Mouse (Mus musculus) left cerebral cortex, postnatal 10 days (tissue): ENCODE results near the gene Plxnb2. TPM values are rescaled to one million over a fixed set of nuclear protein-coding genes. Genes with fewer than 3 reads are reported as not detected.
A peak's percentile ranks its signal among the peaks of the same experiment; 100 is the strongest.

ENCODE experiments used
- DNase-seq, 2 experiments: peaks; one replicate each; pipeline ENCODE4 v3.0.0; 2021 to 2022; ENCODE audit warnings: low spot score in 2 of 2, mixed read lengths in 1 of 2; ENCODE audit errors: extremely low spot score in 1 of 2
- intact Hi-C: fragments of 180-260 bp; cut with DNase I; formaldehyde crosslinking; loops from one replicate; pipeline ENCODE4 v1.15.1; 2025
- total RNA-seq, 2 experiments: library from RNA; stranded (reverse); gene quantifications; 2 replicates each; pipeline ENCODE4 v1.2.3; 2021

Gene Plxnb2
- total RNA-seq, 2 experiments from 2014 or later: 49.0 to 52.3 TPM

DNA sequence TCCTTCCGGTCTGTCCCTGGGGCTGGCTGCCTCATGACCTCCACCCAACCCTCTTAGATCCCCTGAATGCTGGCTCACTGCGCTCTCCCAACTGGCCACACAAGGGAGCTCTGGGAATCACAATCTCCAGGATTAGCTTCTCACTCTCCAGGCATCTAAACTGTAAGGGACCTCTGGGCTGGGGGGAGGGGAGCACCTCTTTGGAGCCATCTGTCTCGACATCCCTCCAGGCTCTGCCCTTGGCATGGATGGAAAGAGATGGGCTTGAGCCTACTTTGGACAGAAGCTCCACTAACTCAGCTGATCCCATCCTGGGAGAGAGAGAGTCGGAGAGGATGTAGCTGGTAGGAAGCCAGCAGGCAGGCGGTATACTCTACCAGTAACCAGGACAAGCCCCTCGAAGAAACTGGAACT, 1.7 kb upstream of the Plxnb2 start:
- intact Hi-C loops: loop anchor here (5.0 kb wide), 1 partner anchor 55 kb away; the partner anchor contains the start of gene Hdac10
- DNase-seq: peak in 1 of 2 experiments; percentile 76

DNA sequence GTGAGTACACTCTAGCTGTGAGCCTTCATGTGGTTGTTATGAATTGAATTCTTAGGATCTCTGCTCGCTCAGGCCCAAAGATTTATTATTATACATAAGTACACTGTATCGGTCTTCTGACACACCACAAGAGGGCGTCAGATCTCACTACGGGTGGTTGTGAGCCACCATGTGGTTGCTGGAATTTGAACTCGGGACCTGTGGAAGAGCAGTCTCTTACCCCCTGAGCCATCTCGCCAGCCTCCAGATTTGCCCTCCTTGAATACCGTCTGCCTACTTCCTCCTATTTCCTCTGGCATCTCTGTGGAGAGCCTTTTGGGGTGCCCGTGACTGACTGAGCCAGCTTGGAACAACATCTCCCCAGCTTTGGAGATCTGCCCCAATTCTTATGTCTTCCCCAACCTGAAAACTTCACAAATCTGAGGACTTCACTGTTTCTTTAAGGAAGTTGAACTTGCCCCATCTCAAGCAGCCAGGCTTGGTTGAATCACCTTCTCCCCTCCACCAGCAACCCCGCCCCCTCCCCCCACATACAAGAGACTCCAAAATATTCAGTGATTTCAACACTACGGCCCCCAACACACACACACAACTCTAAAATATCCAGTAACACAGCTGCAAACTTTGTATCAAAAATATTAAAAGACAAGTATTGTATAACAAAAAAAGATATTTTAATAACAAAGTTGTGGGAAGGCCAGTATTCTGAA, 1.1 kb upstream of the Plxnb2 start:
- intact Hi-C loops: loop anchor here (5.0 kb wide), 1 partner anchor 54 kb away; the partner anchor contains the start of gene Hdac10
- no peak for DNase-seq

DNA sequence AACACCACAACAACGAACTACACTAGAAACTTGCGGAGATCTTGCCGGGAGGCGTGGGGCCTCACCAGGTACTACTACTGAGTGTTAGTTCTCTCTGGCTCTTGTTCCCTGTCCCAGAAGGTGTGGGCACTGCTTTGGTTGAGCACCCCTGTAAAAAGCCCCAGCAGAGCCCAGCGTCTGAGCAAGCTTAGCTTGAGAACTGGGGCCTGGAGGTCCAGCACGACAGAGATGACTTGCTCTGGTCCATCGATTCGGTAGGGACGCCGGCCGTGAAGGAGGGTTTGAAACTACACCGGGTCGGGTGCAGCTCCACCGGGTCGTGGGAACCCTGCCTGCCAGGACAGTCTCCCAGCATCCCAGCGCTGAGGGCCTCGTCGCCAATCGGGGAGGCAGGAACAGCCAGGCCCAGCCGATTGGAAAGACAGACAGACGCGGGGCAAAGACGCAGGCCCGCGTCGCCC, 477 bp downstream of the Plxnb2 start:
- DNase-seq: peak in 1 of 2 experiments; percentile 60
- intact Hi-C loops: loop anchor here (5.0 kb wide), 1 partner anchor 53 kb away; the partner anchor contains the start of gene Hdac10

DNA sequence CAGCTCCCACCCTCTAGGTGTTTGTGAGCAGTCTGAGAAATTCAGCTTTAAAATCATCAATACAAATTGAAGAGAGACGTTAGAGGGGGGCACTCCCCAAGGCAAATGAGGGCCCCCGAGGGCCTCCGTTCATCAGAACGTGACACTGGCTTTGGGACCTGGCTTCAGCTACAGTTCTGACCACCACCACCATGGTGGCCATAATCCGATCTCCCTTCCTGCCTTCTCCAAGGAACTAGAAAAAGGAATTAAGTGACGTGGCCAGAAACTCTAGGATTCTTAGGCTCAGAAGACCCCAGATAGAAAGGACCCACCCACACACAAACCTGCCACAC, 991 bp downstream of the Plxnb2 start:
- intact Hi-C loops: no loop called here
- no peak for DNase-seq

DNA sequence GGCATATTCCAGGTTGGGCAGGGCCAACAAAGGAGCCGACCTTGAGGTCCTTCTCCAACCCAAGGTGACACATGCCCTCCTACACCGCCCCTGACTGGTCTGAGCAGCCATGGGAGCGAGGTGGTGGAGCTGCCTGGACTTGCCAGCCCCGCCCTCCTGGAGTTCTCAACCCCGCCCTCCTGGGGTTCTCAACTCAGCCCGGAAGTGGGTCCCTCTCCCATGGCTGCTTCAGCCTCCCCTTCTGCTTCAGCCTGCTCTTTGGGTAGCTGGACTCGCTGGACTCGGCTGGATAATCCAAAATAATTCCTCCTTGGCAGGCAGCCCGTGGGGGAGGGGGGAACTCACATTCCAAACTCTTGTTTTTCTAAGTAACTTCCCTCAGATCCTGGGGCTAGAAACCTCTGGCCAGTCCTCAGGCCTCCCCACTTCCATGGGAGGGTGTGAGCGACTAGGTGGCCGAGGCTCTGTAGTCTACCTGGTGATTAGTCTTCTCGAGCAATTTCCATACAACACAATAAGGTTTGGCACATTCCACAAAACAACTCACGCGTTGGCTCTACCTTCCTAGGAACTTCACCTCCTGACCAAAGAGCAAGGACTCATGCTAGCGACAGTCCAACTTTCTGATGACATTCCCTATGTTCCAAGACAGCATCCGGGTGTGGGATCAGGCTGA, 1.5 kb downstream of the Plxnb2 start:
- intact Hi-C loops: no loop called here
- DNase-seq: peak in 1 of 2 experiments; percentile 84

DNA sequence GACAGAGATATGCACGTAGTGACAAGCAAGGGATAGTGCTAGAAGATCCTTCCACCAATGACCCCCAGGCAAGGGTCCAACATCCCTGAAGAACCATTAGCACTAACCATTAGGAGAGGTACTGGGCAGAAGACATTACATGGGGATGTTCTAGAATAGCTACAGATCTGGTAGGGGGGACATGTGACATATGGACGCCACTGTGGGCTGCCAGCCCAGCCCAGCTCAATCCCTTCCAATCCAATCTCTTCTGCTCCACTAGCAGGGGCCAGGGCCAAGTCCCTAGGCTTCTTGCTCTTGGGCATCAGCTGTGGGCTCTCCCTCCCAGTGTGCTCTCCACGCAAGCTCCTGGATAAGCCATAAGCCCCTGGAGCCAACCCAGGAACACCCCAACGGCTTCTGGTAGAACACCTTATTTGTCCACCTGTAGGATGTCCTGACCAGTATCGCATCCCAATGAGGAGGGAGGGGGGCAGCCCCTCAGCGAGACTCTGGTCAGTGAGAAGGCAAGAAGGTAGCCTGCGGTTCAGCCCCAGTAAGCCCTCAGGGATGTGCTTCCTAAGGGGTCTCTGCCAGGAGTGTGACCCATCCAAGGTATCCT, 2.2 kb downstream of the Plxnb2 start:
- intact Hi-C loops: no loop called here
- DNase-seq: peak in 1 of 2 experiments; percentile 23

DNA sequence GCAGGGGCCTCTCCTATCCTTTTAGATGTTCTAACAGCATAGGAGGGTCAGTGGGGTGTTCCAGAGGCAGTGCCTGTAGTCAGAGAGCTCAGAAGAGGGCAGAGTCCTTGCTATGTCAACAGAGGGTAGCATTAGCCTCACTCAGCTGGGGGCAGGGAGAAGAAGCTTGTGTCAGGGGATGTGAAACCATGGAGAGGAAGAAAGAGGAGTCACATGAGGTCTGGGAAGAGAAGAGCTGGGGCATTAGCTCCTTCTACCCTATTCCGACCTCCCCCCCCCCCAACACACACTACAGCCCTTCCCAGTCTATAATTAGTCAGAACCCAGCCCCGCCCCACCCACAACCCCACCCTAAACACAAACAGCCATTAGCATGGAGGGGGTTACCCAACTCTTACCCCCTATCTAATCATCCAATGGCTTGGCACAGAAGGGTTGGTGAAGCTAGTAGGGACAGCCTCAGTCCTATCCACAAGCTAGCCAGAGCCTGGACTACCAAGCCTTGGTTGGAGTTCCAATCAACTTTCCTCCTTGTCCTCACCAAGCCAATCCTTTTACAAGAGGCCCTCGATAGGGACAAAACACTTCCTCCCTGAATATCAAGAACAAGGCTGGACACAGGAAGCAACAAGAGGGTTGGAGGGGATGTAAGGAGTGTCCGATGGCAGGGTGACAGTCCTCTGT, 2.9 kb downstream of the Plxnb2 start:
- intact Hi-C loops: no loop called here
- DNase-seq: peak in 1 of 2 experiments; percentile 26

DNA sequence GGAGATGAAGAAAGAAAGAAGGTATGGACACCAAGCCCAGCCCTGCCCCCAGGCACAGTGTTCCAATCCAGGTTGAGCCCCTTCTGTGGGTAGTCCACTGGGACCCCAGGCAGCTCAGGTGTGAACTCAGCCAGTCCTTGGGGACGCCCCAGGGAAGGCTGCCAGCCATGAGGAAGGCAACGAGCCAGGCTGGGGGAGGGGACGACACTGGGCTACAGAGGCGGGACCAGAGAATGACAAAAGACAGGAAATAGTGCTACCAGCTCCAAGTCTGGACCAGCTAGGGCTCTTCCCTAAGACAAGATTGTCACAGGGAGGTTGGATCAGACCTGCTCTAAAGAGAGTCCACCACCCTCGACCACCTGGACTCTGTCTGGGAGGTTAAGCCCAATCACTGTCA, 3.5 kb downstream of the Plxnb2 start:
- intact Hi-C loops: no loop called here
- DNase-seq: peak in 1 of 2 experiments; percentile 81

DNA sequence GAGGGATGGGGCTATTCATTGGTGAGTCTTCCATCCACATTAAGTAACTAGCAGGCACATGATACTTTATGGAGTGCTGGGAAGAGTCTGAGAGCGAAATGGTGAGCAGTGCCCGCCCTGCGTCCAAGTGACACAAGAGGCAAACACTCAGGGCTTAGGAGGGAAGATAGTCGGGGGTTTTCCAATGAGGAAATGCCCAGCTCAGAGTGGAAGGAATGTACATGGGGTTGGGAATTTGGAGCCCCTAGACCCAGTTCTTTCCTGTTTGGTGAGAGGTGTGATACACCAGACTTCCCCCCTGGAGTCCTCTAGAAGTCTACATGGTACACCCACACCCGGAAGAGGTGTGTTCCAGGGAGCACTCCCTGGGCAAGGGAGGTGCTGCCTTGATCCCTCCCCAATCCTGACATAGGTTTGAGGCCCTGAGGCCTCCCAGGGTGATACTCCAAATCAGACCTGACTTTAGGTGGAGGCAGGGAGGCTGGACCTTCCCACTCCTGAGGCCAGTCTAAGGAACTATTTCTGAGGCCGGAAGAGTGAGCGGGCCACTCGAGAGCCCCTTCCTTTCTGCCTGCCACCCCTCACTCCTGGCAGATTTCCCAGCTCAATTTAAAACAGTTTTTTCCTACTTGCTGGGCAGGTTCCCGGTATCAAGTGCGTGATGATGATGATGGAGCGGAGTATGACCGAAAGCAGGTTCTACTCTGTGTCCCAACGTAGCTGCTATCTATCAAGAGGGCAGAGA, 5.0 kb downstream of the Plxnb2 start:
- DNase-seq: peak in 1 of 2 experiments; percentile 20
- intact Hi-C loops: no loop called here

DNA sequence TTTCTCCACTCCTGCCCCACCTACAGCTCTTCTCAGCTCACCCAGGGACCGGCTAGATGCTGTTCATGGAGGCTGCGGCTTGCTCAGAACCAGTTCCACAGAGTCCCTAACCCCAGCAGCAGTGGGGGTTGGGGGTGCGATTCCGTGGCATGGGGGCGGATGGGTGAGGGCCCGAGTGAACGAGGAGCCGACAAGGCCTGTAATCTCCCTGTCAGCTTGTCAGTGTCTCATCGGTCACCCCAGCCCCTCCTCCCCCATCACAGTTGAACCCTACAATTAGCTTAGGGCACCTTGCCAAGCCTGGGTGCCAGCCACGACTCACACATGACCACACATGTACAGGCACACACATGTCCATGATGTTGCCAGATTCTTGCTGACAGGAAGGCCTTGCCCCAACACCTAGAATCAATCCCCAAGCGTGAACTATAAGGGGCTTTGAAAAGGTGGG, 5.7 kb downstream of the Plxnb2 start:
- intact Hi-C loops: no loop called here
- peak in 1 of 2 experiments; percentile 48 for DNase-seq

DNA sequence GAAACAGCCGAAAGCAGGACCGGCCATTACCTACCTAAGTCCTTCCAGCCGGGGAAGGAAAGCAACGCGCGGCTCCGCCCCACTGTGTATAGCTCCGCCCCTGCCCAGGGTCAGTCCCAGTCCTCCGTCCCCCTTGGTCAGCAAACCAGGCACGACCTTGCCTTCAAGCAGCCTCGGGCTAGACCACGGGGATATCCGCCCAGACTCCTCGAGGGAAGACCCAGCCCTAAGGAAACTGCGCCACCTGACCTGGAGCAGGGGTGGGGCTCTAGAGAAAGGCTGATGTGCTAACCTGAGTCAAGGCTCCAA, 6.7 kb downstream of the Plxnb2 start:
- peak in 1 of 2 experiments; percentile 83 for DNase-seq
- intact Hi-C loops: no loop called here

DNA sequence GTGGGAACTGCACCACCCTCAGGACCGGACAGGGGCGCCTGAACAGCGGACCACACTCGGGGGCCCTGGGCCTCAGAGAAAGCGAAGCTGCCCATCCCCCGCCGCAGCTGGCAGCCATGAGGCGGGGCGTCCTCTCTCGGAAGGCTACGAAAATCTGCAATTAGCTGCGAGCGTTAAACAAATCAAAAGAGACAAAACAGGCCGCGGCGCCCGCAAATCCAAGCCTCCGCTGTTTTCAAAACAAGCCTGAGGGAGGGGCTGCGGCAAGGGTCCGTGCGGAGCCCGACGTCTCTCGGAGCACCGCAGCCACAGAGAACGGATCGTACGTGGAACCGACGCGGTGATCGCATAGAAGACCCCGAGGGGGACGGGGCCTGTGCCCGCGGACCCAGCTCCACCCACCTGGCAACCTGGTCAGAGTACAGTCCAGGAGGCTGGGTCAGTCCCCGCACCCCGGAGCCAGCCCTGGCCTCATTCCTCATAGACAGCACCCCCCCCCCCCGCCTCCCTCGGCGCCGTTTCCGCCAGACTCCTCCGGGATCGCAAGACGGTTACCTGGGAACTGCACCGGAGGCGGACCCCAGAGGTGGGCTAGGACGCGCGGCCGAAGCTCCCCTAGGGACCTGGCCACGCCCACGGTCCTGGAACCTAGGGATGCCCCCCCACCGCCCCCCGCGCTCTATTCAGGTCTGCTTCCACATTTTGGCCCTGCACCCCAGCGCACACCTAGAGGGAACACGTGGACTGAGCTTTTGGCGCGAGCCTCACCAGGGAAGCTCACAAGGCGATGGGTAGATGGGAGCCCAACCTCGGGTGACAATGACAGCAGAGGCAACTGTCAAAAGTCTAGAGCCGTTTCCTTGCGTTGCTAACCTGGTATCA, 7.3 kb downstream of the Plxnb2 start:
- intact Hi-C loops: no loop called here
- DNase-seq: peak in 1 of 2 experiments; percentile 78

DNA sequence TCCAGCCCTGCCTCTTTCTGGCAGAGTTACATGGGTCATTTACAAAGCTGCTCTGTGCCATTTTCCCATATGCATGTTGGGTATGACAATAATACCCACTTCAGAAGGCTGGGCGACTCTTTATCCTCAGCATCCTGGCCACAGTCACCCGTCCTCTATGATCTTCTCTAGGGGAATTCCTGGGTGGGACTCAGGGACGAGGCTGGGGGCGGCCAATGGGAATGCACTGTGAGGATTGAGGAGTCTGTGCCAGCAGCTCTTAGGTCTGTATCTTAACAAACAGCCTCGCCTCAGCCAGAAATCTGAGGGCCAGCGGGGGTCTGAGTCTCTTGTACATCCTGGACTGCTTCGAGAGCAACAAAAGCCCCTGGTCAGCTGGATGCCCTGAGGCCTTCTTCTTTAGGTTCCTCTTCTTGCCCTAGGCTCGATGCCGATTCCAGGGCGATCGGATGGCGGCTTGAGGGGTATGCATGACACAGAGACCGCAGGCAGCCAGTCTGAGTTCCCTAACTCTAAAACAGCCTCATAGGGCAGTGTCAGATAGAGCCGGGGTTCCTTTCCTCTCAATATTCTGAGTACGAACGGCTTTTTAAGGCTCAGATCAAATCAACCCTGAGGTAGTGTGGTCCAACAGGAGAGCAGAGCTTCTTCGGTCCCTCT, 8.2 kb downstream of the Plxnb2 start:
- peak in 1 of 2 experiments; percentile 54 for DNase-seq
- intact Hi-C loops: no loop called here

DNA sequence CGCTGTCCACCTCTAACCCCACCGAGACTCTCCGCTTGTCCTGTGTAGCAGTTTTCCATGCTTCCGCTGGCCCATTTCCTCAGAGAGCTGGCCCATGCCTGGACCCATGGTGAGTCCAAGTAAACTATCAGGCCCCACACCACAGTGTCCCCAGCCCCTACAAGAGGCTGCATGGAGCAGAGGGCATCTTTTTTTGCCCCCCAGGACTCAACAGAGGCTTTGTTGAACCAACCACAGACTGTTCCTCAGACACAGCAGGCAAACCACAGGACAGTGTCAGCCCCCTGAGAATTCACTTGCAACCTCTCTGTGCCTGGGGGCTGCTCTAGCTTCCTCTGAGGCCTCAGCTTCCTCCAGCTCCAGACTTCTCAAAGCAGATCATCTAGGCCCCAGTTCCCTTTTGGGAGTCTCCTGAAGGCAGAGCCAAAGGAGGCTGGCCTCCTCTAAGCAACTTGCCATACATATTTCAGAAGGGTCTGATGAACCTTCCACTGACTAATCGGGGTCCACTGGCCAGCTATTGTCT, 9.0 kb downstream of the Plxnb2 start:
- DNase-seq: peak in 1 of 2 experiments; percentile 20
- intact Hi-C loops: no loop called here

DNA sequence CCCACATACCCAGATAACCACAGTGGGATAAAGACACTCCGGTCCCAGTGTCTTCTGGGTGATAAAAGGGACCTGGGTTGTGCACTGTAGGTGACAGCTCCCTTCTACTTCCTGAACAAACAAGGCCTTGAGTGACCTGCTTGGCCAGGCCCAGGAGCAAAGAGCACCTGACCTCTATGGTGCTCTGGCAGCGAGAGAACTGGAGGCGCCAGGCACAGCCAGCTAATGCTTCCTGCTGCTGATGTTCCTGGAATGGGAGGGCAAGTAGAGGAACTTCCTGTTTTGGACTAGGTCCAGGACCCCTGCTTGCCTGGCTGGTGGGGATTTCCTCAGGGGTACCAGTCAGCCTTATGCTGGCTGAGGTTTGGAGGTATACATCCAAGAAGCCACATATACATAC, 10.5 kb downstream of the Plxnb2 start:
- intact Hi-C loops: no loop called here
- peak in 1 of 2 experiments; percentile 58 for DNase-seq

DNA sequence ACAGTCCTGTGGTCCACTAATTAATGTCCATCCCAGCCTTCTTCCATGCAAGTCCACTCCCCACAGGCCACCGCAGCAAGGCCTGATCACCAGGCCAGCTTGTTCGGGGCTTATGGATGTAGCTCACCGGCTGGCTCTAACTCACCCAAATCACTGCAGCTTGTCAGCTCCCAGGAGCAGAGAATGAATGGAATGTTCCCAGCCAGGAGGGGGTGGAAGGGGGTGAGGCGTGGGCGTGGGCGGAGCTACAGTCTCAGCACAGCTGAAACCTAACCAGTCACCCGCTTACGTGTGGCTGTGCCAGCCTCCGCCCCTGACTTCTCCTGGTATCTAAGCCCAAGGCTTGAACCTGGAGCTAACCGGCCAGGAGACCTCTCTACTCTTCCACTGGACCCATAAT, 11.2 kb downstream of the Plxnb2 start:
- peak in 1 of 2 experiments; percentile 88 for DNase-seq
- intact Hi-C loops: no loop called here

DNA sequence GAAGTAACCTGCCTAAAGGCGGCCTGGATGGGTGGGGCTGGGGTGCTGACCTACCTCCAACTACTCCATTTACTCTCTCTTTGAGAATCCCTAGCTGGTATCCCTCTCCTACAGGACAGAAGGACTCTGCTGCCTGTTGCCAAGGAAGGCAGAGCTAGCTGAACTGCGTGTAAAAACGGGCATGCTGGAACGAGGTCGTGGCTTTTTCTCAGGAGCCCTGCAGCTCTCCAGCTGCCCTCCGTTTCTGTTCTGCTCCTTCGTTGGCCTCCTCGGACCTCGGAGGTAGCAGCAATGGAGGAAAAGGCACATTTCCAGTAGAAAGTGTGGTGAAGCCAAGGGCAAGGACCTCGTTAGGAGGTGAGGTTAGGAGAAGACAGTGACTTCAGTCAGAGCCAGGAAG, 11.7 kb downstream of the Plxnb2 start:
- intact Hi-C loops: no loop called here
- DNase-seq: no peak
